Mouse (Mus musculus) monocyte, adult 2 months (primary cell): ENCODE results near the gene Ripk1.
"Not testable (repeated sequence)": the region's sequence is repeated elsewhere in the genome, so short reads cannot be mapped to it uniquely, and the experiment has no call there.

Experiments
- DNase-seq, 2 experiments: peaks; one replicate each; pipeline ENCODE4 v3.0.0; 2022; ENCODE audit warnings: low spot score in 2 of 2, low read depth in 1 of 2

Ripk1 gene

GRCm38 (mm10) chr13:34075893-34076292 lies 73.7 kb downstream of the Ripk1 start:
- not testable (repeated sequence) for DNase-seq

GRCm38 (mm10) chr13:34076561-34077491 lies 74.7 kb downstream of the Ripk1 start:
- DNase-seq: no peak

GRCm38 (mm10) chr13:34077492-34078271 lies 75.5 kb downstream of the Ripk1 start, which contains the start of gene Tubb2a:
Gene Tubb2a (minus strand): TSS chr13:34078007.
- peak; percentile 74 to 89 for DNase-seq

- no peak for DNase-seq
Measured at GRCm38 (mm10) chr13:34078500-34079280, 76.5 kb downstream of the Ripk1 start.

- no peak for DNase-seq
Measured at GRCm38 (mm10) chr13:34079801-34080200, 77.6 kb downstream of the Ripk1 start.

- DNase-seq: no peak
Measured at GRCm38 (mm10) chr13:34081926-34082325, 79.8 kb downstream of the Ripk1 start.

- DNase-seq: no peak
Measured at GRCm38 (mm10) chr13:34084026-34084750, 82.0 kb downstream of the Ripk1 start.
